Mouse (Mus musculus) lung, adult 2 months (tissue): ENCODE measurements around the gene Bcl2l14. TPM values are rescaled to one million over a fixed set of nuclear protein-coding genes. Genes with fewer than 3 reads are reported as not detected.

Experiments
- DNase-seq: peaks from one replicate; pipeline ENCODE4 v3.0.0; 2022
- H3K4me1 ChIP-seq: fragments of 200-500 bp; 2 replicates; pipeline ENCODE4 v1.6.1; 2011; ENCODE audit warnings: low read length; ENCODE audit not compliant: control insufficient read depth, insufficient read depth
- H3K4me3 ChIP-seq: fragments of 200-500 bp; replicated peaks from 2 replicates; pipeline ENCODE3; 2011; ENCODE audit warnings: low read depth, mild to moderate bottlenecking, control low read depth, low read length; ENCODE audit errors: extremely low read depth
- CTCF ChIP-seq: fragments of 200-500 bp; IDR thresholded peaks from 2 replicates; pipeline ENCODE4 v1.5.1; 2011; ENCODE audit warnings: mild to moderate bottlenecking, low read length, control low read depth; ENCODE audit not compliant: insufficient read depth
- POLR2A ChIP-seq: fragments of 200-500 bp; IDR thresholded peaks from 2 replicates; pipeline ENCODE4 v1.6.1; 2011; ENCODE audit warnings: low read depth, mild to moderate bottlenecking, control low read depth, low read length, borderline replicate concordance; ENCODE audit errors: extremely low read depth
- WGBS: fragments of 180-500 bp; shearing (Covaris S2); methylation state at CpG from one replicate; pipeline ENCODE4 v1.1.7; 2018; 5-methylcytosine and 5-hydroxymethylcytosine counted together
- polyA plus RNA-seq: library from polyadenylated mRNA; depleted of rRNA; stranded (reverse); fragments of >200 nt; gene quantifications from 2 replicates; pipeline ENCODE4 v1.2.3, GENCODE M21; 2012

The Bcl2l14 gene
- polyA plus RNA-seq, 1 experiment = 1.2 TPM

DNA sequence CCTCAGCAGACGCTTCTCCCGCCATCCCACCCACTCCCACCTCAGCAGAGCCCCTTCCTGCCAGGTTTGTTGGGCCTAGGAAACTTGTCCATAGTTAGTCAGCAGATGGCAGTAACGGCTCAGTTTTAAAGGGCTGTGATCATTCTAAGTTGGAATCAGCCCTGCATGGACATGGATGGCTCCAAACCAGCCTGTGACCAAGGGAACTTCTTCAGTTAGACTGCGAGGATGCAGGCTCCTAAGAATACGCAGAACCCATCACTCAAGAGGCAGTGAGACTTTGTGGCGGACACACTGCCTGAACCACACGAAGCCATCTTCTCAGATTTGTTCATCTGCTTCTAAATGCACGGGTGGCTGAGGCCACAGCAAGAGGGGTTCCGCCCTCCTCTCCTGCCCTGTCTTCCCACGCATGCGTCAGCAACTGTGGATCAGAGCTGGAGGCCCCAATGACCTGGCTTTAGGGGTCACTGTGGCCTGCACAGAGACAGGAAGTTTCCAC lies 29.1 kb downstream of the Bcl2l14 start:
- WGBS = 24% methylated on average over 11 of the region's 11 CpGs
- Histone ChIP-seq H3K4me3 (peak overlapping the region; percentile 31), H3K4me1 (no peaks in the 10 kb centered on the region; the same call in 1 of the 2 replicates)
- peak; percentile 53 for DNase-seq
- TF ChIP-seq CTCF (peak; percentile 51), POLR2A (no peak)

DNA sequence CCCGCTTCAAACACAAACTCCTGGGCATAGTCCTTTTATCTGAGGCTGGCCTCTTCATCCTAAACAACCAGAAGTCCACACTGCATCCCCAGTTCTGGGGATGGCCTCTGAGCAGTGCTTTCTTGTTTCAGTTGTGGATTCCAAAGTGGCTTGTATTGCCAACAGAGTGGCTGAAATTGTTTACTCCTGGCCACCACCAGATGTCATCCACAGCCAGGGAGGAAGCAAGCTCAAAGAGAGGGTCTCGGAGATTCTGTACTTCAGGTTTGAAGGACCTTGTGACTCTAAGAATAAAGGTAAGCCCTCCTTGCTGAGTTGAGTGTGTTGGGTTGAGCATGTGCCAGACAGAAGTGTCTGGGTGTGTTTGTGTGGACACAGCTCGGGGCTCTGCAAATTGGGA lies 31.0 kb downstream of the Bcl2l14 start:
- 65% methylated on average over 3 of the region's 3 CpGs for WGBS
- DNase-seq = no peak
- no peak for TF ChIP-seq POLR2A
- TF ChIP-seq CTCF = no peak
- H3K4me3 ChIP-seq = no peak overlapping the region
- no peaks in the 10 kb centered on the region; the same call in 1 of the 2 replicates for H3K4me1 ChIP-seq

- TF ChIP-seq POLR2A (no peak), CTCF (no peak)
- DNase-seq = no peak
- Histone ChIP-seq H3K4me3 (no peak overlapping the region), H3K4me1 (peaks cover 2% of the 10 kb centered on the region; the same call in 1 of the 2 replicates)
- WGBS = 90% methylated on average over 5 of the region's 5 CpGs
Measured at GRCm38 (mm10) chr6:134428455-134428854, 32.3 kb downstream of the Bcl2l14 start.

DNA sequence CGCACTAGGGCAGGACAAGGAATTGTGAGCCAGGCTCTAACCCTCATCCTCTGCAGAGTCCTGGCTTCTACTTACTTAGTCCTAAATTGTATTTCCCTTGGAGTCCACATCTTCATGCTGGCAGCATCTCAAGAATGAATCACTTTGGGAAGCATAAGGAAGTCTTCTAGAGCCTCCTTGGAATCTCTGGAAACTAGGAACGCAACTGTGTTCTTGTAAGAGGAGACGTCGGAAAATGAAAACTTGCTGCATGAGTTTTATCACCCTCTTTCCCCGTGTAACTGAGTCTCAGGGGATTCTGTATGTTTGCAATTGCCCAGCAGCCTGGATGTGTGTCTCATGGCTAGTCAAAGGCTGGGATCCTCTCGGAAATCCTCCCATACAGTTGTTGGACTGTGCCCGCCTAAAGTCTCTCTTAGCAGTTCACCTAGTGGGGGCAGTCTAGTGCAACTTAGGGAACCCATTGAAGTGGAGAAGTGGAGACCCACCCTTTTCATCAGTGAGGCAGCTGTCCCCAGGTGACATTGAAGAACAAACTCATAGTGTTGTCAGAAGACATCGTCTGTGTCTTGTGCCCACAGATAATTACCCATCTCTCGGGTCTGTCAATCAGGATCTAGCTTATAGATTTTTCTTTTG lies 34.2 kb downstream of the Bcl2l14 start:
- TF ChIP-seq POLR2A = no peak
- no peak for TF ChIP-seq CTCF
- DNase-seq = no peak
- 68% methylated on average over 9 of the region's 9 CpGs for WGBS
- no peak overlapping the region for H3K4me3 ChIP-seq
- peaks cover 2% of the 10 kb centered on the region; the same call in 1 of the 2 replicates for H3K4me1 ChIP-seq

DNA sequence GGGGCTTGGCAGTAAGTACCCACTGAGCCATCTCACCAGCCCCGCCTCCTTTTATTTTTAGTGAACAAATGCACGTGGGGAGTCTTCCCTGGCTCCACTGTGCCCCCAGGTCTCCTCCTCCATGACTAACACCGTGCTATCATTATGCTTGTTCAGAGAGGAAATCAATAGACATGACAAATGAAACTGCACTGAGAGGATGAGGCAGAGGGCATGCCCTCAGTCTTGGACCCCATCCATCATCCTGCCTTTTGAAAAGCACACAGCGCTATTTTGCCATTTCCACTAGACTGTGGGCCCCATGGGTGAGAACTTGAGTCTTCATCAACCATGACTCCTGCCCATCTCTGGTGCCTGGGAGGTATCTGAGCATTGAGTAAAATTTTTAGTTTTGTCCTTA lies 35.5 kb downstream of the Bcl2l14 start:
- Histone ChIP-seq H3K4me1 (peaks cover 2% of the 10 kb centered on the region; the same call in 1 of the 2 replicates), H3K4me3 (no peak overlapping the region)
- TF ChIP-seq CTCF (no peak), POLR2A (no peak)
- no peak for DNase-seq
- WGBS = 57% methylated on average over 4 of the region's 4 CpGs

DNA sequence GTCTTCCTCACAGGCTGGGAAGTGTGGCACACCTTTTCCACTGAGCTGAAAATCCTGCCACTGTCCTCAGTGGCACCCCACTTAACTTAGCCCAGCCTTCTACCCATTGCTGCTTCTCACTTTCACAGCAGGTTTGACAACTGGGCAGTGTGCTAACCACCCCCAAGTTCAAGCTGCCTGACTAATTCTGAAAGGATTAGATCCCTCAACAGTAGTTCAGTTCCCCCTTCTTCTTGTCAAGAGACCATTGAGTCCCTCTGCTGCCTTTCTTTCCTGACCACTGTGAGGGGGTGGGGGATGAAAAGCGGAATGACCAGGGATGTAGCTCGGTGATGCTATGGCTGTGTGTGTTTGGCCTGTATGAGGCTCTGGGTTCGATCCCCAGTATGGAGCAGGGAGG lies 37.2 kb downstream of the Bcl2l14 start:
- H3K4me1 ChIP-seq = peaks cover 2% of the 10 kb centered on the region; the same call in 1 of the 2 replicates
- WGBS = 92% methylated on average over 3 of the region's 3 CpGs
- no peak for DNase-seq
- no peak overlapping the region for H3K4me3 ChIP-seq
- TF ChIP-seq CTCF (no peak), POLR2A (no peak)

DNA sequence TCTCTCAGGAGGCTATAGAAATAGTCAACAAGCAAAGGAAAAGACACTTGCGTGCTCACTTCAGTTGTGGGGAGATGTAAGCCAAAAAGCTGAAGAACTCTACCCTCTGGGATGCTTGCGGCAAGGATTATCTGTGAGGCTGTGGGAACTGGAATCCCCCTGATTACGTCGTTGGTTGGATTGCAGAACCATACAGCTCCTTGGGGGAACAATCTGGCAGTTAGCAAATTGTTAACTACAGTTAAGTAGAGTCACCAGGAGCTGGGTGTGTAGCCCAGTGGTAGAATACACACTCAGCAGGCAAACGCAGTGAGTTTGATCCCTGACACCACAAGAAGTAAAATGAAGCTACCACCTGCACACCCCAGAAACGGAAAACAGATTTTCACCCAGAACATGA lies 37.9 kb downstream of the Bcl2l14 start:
- DNase-seq = no peak
- WGBS = 89% methylated on average over 6 of the region's 6 CpGs
- H3K4me3 ChIP-seq = no peak overlapping the region
- H3K4me1 ChIP-seq = peaks cover 2% of the 10 kb centered on the region; the same call in 1 of the 2 replicates
- no peak for TF ChIP-seq CTCF
- no peak for TF ChIP-seq POLR2A

GRCm38 (mm10) chr6:134434866-134435390 lies 38.8 kb downstream of the Bcl2l14 start:
- TF ChIP-seq POLR2A = no peak
- TF ChIP-seq CTCF = no peak
- DNase-seq = no peak
- WGBS = 73% methylated on average over 9 of the region's 9 CpGs

GRCm38 (mm10) chr6:134436955-134437354 lies 40.8 kb downstream of the Bcl2l14 start:
- WGBS = 62% methylated on average over 5 of the region's 5 CpGs
- no peak for DNase-seq
- TF ChIP-seq POLR2A = no peak
- no peak for TF ChIP-seq CTCF
- no peak overlapping the region for H3K4me3 ChIP-seq
- peaks cover 6% of the 10 kb centered on the region for H3K4me1 ChIP-seq

More at GRCm38 (mm10) chr6:134434866-134435390, 38.8 kb downstream of the Bcl2l14 start:
- Histone ChIP-seq H3K4me1 (peaks cover 5% of the 10 kb centered on the region), H3K4me3 (no peak overlapping the region)
